Mouse (Mus musculus) cortical plate, adult 2 months (tissue): ENCODE measurements around the gene Nadsyn1.

Source experiments
- CTCF ChIP-seq: fragments of 200-500 bp; IDR thresholded peaks from 2 replicates; pipeline ENCODE4 v1.5.1; 2011; ENCODE audit warnings: mild to moderate bottlenecking, control low read depth, low read length; ENCODE audit not compliant: insufficient read depth; ENCODE audit errors: extremely low read depth
- POLR2A ChIP-seq: fragments of 200-500 bp; IDR thresholded peaks from 2 replicates; pipeline ENCODE4 v1.6.1; 2011; ENCODE audit warnings: mild to moderate bottlenecking, low read length, control low read depth; ENCODE audit not compliant: insufficient read depth; ENCODE audit errors: extremely low read depth

- TF ChIP-seq POLR2A (no peak), CTCF (no peak)
These were observed 7.8 kb upstream of the Nadsyn1 start for GRCm38 (mm10) chr7:143830399-143830798.
